Mouse (Mus musculus) common myeloid progenitor, adult 5-6 weeks (primary cell): ENCODE data around the gene Gm436. TPM values are rescaled to one million over a fixed set of nuclear protein-coding genes. Genes with fewer than 3 reads are reported as not detected.

Experiments used
- ATAC-seq: replicated peaks from 2 replicates; pipeline ENCODE4 v1.8.0; 2016; ENCODE audit warnings: low read depth, mild to moderate bottlenecking, moderate TSS enrichment, inconsistent platforms; ENCODE audit not compliant: poor library complexity, severe bottlenecking
- total RNA-seq: library from RNA; stranded (forward); fragments of 200-1000, 187-1606 nt; gene quantifications from 2 replicates; pipeline ENCODE4 v1.2.3, GENCODE M21; 2017

Gm436 gene
- not detected in 2 replicates for total RNA-seq

DNA sequence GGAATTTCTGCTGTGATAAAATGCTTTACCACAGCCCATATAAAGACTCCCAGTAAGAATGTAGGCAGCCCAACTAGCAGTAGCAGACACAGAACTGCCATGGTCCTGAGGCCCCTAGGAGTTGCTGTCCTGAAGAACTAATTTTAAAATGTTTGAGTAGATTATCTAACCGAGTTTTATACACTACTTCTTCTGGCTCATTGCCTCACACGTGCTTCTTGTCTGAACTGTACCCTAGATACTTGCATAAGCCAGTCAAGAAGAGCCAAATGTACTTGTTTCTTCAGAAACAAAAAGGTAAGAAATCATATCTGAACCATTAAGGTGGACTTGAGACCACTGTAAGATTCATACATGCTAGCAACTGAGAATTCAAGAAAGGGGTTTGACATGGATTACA is at the start of gene Gm436:
Gm436 (minus strand) TSS at position 101 of the 400 bp plus-strand sequence.
- no peak for ATAC-seq

DNA sequence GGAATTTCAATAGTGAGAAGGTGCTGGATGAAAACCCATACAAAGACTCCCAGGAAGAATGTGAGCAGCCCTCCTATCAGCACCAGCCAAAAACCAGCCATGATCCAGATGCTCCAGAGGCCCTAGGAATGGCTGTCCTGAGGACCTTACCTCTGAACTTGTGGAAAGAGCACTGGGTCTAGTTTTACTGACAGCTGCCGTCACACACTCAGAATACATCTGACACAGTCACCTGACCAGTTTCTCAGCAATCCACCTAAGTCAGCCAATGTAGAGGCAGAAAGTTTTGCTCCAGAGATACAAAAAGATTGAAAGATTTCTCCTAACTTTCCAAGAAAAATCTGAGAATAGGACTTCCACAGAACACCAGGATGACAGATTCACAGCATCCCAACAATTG is 35.1 kb upstream of the Gm436 start, which contains the start of gene Gm13178:
Gm13178 (minus strand) TSS at position 101 of the 400 bp plus-strand sequence.
- no peak for ATAC-seq

DNA sequence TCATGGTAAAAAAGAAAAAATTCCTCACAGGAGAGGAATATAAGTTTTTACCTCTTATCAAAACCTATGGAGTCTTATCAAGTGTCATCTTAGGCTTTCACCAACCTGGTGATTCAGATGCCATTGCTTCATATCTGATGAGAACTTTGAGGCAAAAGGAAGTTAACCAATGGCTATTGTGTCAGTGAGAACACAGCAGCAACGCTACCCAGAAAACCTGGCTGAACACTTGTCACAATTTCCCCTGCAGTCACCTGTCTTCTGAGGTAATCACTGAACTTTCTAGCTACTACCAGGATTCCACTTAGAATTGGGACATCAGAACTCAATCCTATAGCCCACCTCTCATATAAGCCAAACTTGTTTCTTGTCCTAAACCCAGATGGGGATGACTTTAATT is 33.5 kb upstream of the Gm436 start:
- ATAC-seq: no peak

DNA sequence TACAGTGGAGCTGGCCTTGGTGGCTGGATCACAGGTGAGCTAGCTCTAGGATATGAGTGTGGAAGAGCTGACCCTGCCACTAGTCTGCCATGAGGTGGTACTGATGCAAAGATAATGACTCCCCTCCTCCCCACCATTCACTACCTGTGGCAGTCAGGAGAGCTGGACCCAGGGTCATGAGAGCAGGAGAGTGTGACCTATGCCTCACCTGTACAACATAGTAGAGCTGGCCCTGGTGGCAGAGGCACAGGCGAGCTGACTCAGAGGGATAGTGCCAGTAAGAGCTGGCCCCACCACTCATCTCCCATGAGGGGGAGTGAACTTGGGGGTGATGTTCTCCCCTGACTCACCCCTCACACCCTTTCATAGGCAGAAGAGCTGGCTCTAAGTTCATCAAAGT is 32.1 kb upstream of the Gm436 start:
- no peak for ATAC-seq

DNA sequence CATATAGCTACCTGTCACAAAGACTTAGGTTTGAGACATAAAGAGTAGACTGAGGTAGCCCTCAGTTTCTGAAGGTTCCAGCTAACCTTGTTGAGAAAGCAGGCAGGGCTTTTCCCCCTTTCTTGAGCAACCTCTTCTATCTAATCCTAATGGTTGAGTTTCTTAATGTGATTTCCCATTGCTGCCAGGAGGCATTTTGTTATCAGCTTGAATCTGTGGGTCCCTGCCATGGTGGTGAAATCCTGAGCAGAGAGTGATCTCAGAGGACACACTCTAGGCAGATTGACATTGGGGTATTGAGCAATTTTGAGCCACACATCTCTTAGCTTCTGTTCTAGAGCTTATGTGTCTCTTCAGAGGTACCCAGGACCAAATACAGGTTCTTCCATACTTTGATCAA is 47.9 kb downstream of the Gm436 start:
- ATAC-seq: no peak

Other genes starting within 250 kb of the Gm436 start
- not detected in 2 replicates for gene 1700012P22Rik, start 247.6 kb downstream of the Gm436 start, total RNA-seq
- not detected in 2 replicates for gene Gm9944, start 233.1 kb downstream of the Gm436 start, total RNA-seq
- not detected in 2 replicates for gene Aadacl3, start 222.6 kb downstream of the Gm436 start, total RNA-seq
- gene 9430007A20Rik, start 166.5 kb downstream of the Gm436 start, total RNA-seq: not detected in 2 replicates
- gene Gm13124, start 121.2 kb downstream of the Gm436 start, total RNA-seq: not detected in 2 replicates
- gene Aadacl4, start 72.7 kb downstream of the Gm436 start, total RNA-seq: not detected in 2 replicates
- gene Gm13178, start 35.0 kb upstream of the Gm436 start, total RNA-seq: not detected in 2 replicates
- not detected in 2 replicates for gene Gm438, start 100.2 kb upstream of the Gm436 start, total RNA-seq
- 37.1 and 46.3 TPM in 2 replicates for gene Dhrs3, start 206.5 kb upstream of the Gm436 start, total RNA-seq